Mouse (Mus musculus): ENCODE data around the gene Pigs.

DNA sequence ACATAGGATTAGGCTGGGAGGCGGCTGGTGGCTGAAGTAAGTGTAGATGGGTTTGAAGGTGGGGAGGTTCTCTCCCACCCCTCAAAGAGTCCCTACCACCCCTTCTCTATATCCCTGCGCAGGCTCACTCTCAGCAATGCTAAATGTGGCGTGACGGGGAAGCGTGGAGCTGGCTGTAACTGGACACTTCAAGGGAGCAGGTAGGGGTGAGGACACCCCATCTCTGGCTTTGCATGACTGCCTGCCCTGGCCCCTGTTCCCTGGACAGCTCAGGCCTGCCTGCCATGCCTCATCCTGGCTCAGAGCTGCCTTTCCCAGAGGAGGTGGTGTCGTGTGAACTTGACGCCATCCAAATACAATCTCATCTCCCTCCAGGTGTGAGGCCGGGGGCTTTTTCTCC, 45.9 kb downstream of the Pigs start:
- TF ChIP-seq GATA1 (IDR thresholded peaks at IDR 0.05; ENCODE audit: low read length) = no peak
- no peak for TF ChIP-seq TAL1 (IDR thresholded peaks at IDR 0.05; ENCODE audit: low read length)
